Mouse (Mus musculus) stomach, postnatal 0 days (tissue): ENCODE measurements around the gene Fyb. TPM values are rescaled to one million over a fixed set of nuclear protein-coding genes. Genes with fewer than 3 reads are reported as not detected.
A peak's percentile ranks its signal among the peaks of the same experiment; 100 is the strongest.

Experiments
- ATAC-seq: fragments of 200-750 bp; cut with Nextera tagmentation; 2 replicates; pipeline ENCODE4 v1.8.0; 2017; ENCODE audit not compliant: low FRiP score, low TSS enrichment
- DNase-seq: peaks from one replicate; pipeline ENCODE4 v3.0.0-alpha.2; 2016; ENCODE audit warnings: low spot score
- H3K27ac ChIP-seq: fragments of 300-500 bp; sonication (generic); replicated peaks from 2 replicates; pipeline ENCODE4 v1.5.1; 2014; ENCODE audit warnings: mild to moderate bottlenecking, control low read depth
- H3K27me3 ChIP-seq: fragments of 300-500 bp; sonication (generic); 2 replicates; pipeline ENCODE4 v1.6.1; 2014; ENCODE audit warnings: low read length; ENCODE audit not compliant: control insufficient read depth, insufficient read depth
- H3K36me3 ChIP-seq: fragments of 300-500 bp; sonication (generic); 2 replicates; pipeline ENCODE4 v1.6.1; 2014; ENCODE audit warnings: low read length, mixed read lengths; ENCODE audit not compliant: control insufficient read depth, insufficient read depth
- H3K4me1 ChIP-seq: fragments of 300-500 bp; sonication (generic); replicated peaks from 2 replicates; pipeline ENCODE4 v1.6.1; 2014; ENCODE audit warnings: antibody characterized with exemption; ENCODE audit not compliant: control insufficient read depth, insufficient read depth
- H3K4me2 ChIP-seq: fragments of 300-500 bp; sonication (generic); replicated peaks from 2 replicates; pipeline ENCODE4 v1.6.1; 2014; ENCODE audit warnings: low read depth, mild to moderate bottlenecking, control low read depth, moderate library complexity
- H3K4me3 ChIP-seq: fragments of 300-500 bp; sonication (generic); 2 replicates; pipeline ENCODE4 v1.5.1; 2014; ENCODE audit warnings: low read depth, low read length, control low read depth
- H3K9ac ChIP-seq: fragments of 300-500 bp; sonication (generic); 2 replicates; pipeline ENCODE4 v1.6.1; 2014; ENCODE audit warnings: mild to moderate bottlenecking, low read length, control low read depth, mixed read lengths
- H3K9me3 ChIP-seq: fragments of 300-500 bp; sonication (generic); 2 replicates; pipeline ENCODE4 v1.6.1; 2016; ENCODE audit warnings: low read length; ENCODE audit not compliant: control insufficient read depth
- CTCF ChIP-seq: IDR thresholded peaks from 2 replicates; pipeline ENCODE4 v1.5.1; 2016; ENCODE audit warnings: antibody characterized with exemption, low read depth, mild to moderate bottlenecking, moderate library complexity
- EP300 ChIP-seq: optimal IDR thresholded peaks from 2 replicates; pipeline ENCODE3; 2016; ENCODE audit warnings: antibody characterized with exemption
- WGBS: fragments of 180-500 bp; shearing (Covaris S2); extraction: QIAGEN DNeasy Blood & Tissue Kit; methylation state at CpG from one replicate; pipeline ENCODE4 v1.1.7; 2014; 5-methylcytosine and 5-hydroxymethylcytosine counted together
- polyA plus RNA-seq: library from polyadenylated mRNA; unstranded; fragments of >200 nt; fragmentation: Nextera tagmentation; extraction: Ambion mirVana; gene quantifications from 2 replicates; pipeline ENCODE4 v1.2.1, GENCODE M21; 2015

Fyb gene
- polyA plus RNA-seq, 1 experiment from 2014 or later = 5.5 TPM

GRCm38 (mm10) chr15:6570876-6571275 lies 48.2 kb downstream of the Fyb start:
- no peaks in the 10 kb centered on the region for H3K27me3 ChIP-seq
- no peaks in the 10 kb centered on the region for H3K36me3 ChIP-seq
- WGBS = 4% methylated on average over 7 of the region's 7 CpGs
- ATAC-seq (no peak), DNase-seq (peak; percentile 57)
- no peak overlapping the region for H3K27ac ChIP-seq
- TF ChIP-seq EP300 = no peak
- TF ChIP-seq CTCF = peak; percentile 96
- no peak overlapping the region for H3K4me3 ChIP-seq
- no peak overlapping the region for H3K9ac ChIP-seq
- H3K9me3 ChIP-seq = no peaks in the 10 kb centered on the region
- H3K4me2 ChIP-seq = no peak overlapping the region
- H3K4me1 ChIP-seq = no peaks in the 10 kb centered on the region

- 36% methylated on average over 5 of the region's 5 CpGs for WGBS
Observed at GRCm38 (mm10) chr15:6574283-6574960, 51.8 kb downstream of the Fyb start.

GRCm38 (mm10) chr15:6577971-6578370 lies 55.3 kb downstream of the Fyb start:
- Histone ChIP-seq H3K9ac (no peak overlapping the region), H3K4me2 (no peak overlapping the region), H3K36me3 (no peaks in the 10 kb centered on the region), H3K27ac (no peak overlapping the region), H3K4me1 (no peaks in the 10 kb centered on the region), H3K9me3 (no peaks in the 10 kb centered on the region), H3K27me3 (no peaks in the 10 kb centered on the region), H3K4me3 (no peak overlapping the region)
- WGBS = 37% methylated on average over 9 of the region's 9 CpGs
- no peak for ATAC-seq
- TF ChIP-seq CTCF (no peak), EP300 (no peak)
- DNase-seq = no peak

More at GRCm38 (mm10) chr15:6574283-6574960, 51.8 kb downstream of the Fyb start:
- Histone ChIP-seq H3K27ac (no peak overlapping the region), H3K9ac (no peak overlapping the region), H3K9me3 (no peaks in the 10 kb centered on the region), H3K4me3 (no peak overlapping the region), H3K4me2 (no peak overlapping the region), H3K36me3 (no peaks in the 10 kb centered on the region), H3K4me1 (no peaks in the 10 kb centered on the region), H3K27me3 (no peaks in the 10 kb centered on the region)
- TF ChIP-seq CTCF (no peak), EP300 (no peak)
- ATAC-seq = no peak
- no peak for DNase-seq

- no peaks in the 10 kb centered on the region for H3K36me3 ChIP-seq
- ATAC-seq (no peak), DNase-seq (no peak)
- no peaks in the 10 kb centered on the region for H3K9me3 ChIP-seq
- H3K9ac ChIP-seq = no peak overlapping the region
- H3K4me1 ChIP-seq = no peaks in the 10 kb centered on the region
- no peak for TF ChIP-seq CTCF
- TF ChIP-seq EP300 = no peak
- WGBS = 62% methylated on average over 2 of the region's 2 CpGs
- peak overlapping the region; percentile 43; the same call in 1 of the 2 replicates for H3K4me2 ChIP-seq
- H3K4me3 ChIP-seq = no peak overlapping the region
- no peaks in the 10 kb centered on the region for H3K27me3 ChIP-seq
- no peak overlapping the region for H3K27ac ChIP-seq
Observed at GRCm38 (mm10) chr15:6578654-6579053, 56.0 kb downstream of the Fyb start.

- 25% methylated on average over 15 of the region's 15 CpGs for WGBS
- no peak for ATAC-seq
- Histone ChIP-seq H3K4me1 (no peaks in the 10 kb centered on the region), H3K9me3 (no peaks in the 10 kb centered on the region), H3K9ac (no peak overlapping the region), H3K27me3 (no peaks in the 10 kb centered on the region), H3K4me3 (peak overlapping the region; percentile 21), H3K36me3 (no peaks in the 10 kb centered on the region), H3K27ac (no peak overlapping the region), H3K4me2 (peak overlapping the region; percentile 43)
- DNase-seq = no peak
- TF ChIP-seq EP300 (no peak), CTCF (no peak)
Observed at GRCm38 (mm10) chr15:6579194-6579768, 56.6 kb downstream of the Fyb start.

- ATAC-seq = no peak
- no peaks in the 10 kb centered on the region for H3K27me3 ChIP-seq
- H3K36me3 ChIP-seq = no peaks in the 10 kb centered on the region
- peak overlapping the region; percentile 43 for H3K4me2 ChIP-seq
- no peak for DNase-seq
- no peaks in the 10 kb centered on the region for H3K9me3 ChIP-seq
- H3K4me3 ChIP-seq = peak overlapping the region; percentile 21; the same call in 1 of the 2 replicates
- H3K27ac ChIP-seq = no peak overlapping the region
- no peak overlapping the region for H3K9ac ChIP-seq
- TF ChIP-seq CTCF (no peak), EP300 (no peak)
- 75% methylated on average over 11 of the region's 11 CpGs for WGBS
- H3K4me1 ChIP-seq = no peaks in the 10 kb centered on the region
Observed at GRCm38 (mm10) chr15:6579769-6580261, 57.2 kb downstream of the Fyb start.
